Mouse (Mus musculus) T-helper 17 cell (primary cell): Measurements from ENCODE around the gene Tnc.

Experiments
- in situ Hi-C, 2 experiments: fragments of 300-600 bp; cut with MboI, MseI; formaldehyde crosslinking; loops; 1 replicate in 1 of 2; 2 replicates in 1 of 2; pipeline ENCODE4 v1.15.1; 2025; ENCODE audit warnings: high pct_unique_total_duplicates in 2 of 2

Tnc gene

DNA sequence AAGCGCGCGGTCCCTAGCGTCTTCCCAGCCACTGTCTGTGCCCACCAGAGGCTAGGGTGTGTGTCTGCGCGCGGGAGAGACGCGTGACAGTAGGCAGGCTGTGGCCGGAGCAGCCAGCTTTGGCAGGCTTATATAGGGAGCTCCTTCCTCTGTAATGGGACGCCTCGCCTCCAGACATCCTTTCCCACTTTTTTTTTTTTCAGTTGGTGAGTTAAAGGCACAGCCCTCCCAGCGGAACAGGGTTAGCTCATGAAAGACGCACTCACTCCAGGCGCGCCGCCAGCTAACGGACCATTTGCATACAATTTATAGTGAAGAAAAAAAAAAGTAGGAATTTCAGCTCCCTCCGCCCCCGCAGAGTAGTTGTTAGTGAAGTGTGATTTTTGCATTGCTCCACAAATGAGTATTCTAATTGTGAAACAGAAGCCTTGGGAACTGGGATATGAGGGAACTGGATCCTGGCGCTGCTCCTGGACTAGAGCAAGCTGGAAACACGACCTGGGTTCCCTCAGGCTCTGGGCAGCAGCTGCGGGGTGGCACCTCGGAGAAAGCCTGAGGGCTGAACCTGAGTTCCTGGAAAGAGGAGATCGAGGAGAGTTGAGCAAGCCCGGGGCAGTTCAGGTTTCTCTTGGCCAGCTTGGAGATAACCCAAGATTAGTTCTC, at the start of gene Tnc:
Gene Tnc, minus strand, starts transcription at position 185 of the 663 bp plus-strand sequence.
- in situ Hi-C loops, result no loop called here

DNA sequence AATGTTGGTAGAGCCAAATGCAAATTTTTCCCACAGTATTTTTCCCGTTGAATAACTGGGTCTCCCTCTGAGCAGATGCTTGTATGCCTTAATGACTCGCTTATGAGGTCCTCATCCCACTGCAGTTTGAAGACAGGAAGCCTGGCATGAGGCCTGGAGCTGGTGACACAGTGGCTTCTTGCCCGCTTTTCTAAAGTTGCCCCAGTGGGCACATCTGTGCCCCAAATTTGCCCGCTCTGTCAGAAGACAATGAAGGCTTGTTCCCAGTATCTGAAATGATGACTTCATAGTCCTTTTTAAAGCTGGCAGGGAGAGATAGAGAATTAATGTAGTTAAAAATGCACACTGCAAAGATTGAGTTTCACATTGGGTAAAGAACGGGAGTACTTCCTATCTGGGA, 47.4 kb upstream of the Tnc start:
- in situ Hi-C loops, result no loop called here

DNA sequence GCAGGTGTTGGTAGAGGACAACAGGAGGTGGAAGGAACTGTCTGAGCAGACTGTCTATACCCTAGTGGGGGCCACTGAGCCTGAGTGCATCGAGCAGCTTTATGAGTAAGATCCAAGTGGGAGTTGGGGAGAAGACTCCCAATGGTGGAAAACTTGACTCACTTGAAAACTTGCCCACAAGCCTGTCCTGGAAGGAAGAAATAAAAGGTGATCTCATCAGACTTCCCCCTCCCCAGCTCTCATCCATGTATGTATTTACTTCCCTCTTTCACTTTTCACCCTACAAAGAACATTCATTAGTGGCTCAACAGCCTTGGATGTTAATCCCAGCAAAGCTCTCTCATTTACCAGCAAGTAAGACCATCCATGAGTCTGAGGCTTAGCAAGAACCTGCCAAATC, 46.0 kb upstream of the Tnc start:
- in situ Hi-C loops, result no loop called here

DNA sequence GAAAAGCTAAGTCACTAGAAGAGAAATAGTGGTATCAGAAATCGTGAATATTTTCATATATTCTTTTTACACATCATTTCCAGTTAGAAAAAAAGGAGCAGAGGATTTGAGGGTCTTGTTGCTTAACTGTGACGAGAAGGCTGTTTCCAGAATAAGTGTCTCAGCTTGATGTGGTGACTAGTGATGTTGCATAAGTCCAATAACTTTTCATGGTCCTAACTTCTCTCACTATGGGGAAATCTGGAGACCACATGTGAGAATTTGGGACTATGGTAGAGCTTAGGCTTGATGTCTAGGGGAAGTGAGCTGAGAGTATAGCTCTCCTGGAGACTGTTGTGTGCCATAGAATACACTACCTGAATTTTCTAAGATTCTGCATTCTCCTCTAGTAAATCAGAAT, 42.6 kb upstream of the Tnc start:
- in situ Hi-C loops, result no loop called here

DNA sequence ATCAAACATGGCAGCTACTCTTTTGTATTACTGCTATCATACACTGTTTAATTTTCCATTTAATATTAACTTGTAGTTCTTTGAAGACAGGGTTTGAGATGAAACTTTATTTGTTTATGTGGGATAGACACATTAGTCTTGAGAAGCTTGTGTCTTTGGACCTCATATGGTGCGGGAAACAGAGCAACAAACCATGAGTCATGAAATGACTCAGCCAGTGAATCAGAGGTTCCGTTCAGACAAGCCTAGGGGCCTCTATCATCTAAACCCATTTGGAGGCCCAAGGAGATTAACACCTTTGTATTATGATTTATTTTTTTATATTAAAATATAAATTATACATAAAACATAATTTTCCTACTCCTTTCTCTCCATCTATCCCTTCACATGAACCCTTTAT, 40.9 kb upstream of the Tnc start:
- in situ Hi-C loops, result no loop called here

DNA sequence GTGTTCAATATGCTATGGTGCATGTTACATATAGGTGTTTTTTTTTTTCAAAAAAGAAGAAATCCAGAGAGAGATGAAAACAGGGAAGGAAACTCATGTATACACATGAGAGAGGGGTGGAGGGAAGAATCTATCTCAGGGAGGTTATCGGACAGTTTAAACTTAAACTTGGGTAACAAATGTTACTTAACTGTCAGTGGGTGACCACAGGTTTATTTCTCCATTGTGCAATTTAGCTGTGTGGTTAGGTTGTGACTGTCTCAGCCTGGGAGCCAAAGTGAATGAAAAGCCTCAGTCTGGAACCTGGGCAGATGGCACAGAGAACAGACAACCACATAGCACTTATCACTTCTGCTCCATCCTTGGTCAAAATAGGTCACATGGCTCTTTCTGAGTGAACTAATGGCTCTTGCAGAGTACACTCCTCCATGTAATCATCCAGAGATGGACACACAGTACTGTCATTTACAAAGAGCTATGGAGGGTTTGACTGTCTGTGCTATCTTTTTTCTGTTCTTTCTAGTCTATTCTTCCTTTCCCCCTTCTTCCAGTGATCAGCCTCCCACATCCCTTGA, 39.3 kb upstream of the Tnc start:
- in situ Hi-C loops, result no loop called here

DNA sequence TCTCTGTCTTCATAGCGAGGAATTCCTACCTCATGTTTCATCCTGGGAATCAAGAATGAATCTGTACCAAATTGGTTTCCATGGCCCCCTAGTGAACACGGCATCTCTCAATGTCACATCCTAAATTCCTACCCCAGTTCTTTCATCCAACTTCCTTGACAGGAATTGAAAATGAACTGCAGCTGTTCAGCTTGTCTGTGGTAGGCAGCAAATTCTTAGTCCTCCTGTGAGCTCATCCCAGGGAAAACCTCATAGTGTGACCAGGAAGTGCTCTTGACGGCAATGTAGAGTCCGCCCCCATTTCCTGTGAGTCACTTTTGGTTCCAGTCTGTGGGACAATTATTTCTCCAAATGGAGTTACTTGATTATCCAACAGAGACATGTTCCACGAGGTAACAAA, 37.0 kb upstream of the Tnc start:
- in situ Hi-C loops, result no loop called here

DNA sequence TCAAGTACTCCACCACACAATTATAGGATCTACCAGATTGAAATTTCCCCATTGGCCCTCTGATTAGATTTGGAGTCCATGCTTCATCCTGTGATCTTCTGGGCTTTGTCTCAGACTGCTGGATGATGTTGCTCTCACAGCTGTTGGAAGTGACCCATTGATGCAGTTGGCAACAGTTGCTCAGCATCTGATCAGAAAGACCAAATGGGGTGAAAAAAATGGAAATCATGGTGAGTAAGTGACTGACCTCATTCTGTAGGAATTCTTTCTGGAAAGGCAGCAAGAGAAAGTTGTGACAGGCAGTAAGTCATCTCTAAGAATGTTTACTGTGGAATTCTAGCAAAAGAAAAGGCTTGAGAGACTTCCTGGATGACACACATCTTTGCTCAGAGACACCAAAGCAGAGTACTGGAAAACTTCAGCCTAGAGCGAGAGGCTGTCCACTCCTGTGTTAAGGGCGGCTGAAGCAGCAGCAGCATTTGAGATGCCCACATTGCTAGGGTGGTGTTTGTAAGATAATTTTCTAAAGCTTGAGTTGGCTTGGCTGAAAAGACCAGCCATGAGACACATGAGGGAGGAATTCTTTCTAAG, 31.3 kb upstream of the Tnc start:
- in situ Hi-C loops, result no loop called here

DNA sequence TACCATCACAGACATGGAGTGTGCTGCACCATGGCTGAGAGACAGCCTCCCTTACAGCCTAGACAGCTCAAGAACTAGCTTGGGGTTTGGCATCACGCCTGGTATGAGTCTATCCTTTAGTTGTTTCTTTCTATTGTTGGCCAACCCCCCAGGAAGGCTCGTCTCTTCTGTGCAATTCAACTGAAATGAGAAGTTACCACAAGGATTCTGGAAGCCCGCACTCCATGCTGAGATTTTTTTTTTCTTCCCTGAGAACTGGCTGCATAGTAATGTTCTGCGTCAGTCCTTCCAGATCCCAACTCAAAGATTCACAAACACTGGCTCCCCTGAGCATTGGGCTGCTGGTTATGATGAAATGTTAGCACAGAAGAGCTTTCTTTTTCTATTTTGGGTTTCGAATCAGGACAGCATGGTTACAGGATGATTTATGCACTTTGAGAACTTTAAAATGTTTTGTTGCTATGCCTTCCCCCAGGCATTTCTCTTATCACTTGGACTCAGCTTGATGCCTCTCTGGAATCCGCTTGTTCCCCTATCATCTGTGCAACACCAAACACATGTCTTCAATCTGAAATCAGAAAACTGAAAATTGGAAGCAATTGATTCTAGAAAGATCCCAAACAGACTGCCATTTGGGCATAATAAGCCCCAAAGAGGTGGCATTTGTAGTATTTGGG, 29.7 kb upstream of the Tnc start:
- in situ Hi-C loops, result no loop called here

DNA sequence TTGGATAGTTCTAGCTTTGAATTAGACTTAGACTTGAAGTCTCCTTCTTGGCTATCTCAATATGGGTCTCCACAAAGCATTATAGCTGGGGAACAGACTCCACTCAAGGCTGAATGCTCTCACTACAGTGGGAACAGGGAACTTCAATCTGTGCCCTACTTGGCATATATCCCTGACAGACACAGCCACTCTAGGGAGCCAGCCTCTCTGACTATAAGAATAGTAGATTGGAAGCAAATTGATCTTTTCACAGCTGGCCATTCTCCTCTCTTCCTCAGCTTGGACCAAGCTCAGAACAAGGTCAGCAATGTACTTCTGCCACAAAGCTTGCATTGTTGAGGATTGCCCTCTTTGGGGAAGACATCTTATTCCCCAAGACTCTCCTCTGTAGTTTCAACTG, 27.9 kb upstream of the Tnc start:
- in situ Hi-C loops, result loop anchor here in 1 of 2 experiments (5.0 kb wide), 1 partner anchor 73 kb away; no protein-coding TSS in a partner anchor

DNA sequence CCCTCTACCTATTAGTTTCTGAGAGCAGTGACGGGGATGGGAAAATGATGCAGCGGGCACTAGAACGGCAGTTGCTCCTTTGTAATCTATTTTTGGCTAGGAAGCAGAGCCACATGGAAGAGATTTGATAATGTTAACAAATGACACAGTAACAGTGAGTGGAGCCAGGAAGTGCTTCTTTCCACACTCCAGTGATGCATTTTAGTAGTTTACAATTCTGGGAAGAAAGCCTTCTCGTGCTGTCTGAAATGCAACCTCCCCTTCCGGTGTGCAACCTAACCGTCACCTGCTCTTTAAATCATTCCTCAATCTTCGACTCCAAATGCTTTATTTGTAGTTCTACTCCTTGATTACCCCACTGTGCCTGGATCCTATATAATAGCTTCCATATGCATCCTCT, 20.6 kb upstream of the Tnc start:
- in situ Hi-C loops, result no loop called here

DNA sequence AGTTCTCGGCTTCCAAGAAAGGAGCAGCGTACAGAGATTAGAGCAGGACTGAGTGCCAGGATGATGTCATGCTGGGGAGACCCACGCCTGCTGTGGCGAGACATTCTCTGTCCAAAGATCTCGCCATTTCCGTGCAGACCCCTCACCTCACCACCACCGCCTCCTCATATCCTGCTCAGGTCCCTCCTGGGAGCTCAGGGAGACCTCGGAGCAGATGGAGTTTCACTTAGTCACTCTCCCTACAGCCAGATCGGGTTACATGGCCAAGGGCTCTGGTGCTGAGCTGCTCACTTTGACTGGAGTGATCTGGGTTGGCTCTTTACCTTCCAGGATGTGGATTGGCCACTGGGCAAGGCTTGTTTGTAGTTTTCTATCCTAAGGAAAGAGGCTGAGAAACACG, 18.5 kb upstream of the Tnc start:
- in situ Hi-C loops, result no loop called here

DNA sequence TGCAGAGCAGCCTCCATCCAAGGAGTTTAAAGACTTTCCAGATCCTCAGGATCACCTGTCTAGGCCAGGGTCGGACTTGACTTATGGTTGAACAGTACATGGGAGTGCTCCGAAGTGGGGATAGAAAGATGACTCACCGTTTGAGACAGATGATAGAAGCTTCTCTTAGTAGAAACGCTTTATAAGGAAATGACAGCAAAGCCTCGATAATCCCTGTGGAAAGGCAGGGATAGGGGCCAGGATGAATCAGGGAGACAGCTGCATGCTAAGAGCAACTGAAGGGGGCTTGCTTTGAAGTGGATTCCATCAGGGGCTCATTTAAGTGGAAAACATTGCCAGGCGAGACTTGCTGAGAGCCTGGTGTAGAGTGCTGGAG, 12.0 kb upstream of the Tnc start:
- in situ Hi-C loops, result no loop called here

DNA sequence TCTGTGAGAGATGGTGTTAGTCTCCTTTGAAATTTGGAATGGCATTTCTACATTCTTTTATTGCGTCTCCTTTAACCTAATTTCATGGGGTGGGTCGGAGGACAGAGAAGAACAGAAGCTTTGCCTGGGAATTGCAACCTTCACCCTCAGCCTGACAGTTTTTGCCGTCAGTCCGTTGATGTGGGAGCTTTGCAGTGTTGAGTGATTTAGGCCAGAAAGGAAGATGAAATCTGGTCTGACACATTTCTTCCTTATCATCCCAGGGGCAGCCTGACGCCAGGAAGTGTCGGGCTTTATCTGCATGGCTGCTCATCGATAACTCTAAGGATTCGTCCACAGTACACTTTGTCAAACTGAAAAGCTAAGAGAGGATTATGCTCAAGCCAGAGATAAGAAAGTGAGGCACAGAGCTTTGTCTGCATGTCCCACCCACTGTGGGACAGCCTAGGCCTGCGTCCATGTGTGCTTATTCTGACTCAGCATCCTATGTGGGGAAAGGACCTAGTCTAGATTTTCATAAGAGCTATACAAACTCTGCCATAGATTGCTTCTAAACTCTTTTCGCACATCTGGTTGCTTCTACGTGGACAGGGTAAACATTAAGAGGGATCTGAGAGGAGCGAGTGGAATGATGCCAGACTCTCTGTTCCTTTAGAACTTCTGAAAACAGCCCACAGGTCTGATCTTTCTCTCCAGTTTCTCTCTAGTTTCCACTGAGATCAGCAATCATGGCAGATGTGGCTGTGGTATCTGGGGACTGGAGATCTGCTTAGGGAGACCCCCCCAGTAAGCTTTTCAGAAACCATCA, 11.4 kb upstream of the Tnc start:
- in situ Hi-C loops, result no loop called here

DNA sequence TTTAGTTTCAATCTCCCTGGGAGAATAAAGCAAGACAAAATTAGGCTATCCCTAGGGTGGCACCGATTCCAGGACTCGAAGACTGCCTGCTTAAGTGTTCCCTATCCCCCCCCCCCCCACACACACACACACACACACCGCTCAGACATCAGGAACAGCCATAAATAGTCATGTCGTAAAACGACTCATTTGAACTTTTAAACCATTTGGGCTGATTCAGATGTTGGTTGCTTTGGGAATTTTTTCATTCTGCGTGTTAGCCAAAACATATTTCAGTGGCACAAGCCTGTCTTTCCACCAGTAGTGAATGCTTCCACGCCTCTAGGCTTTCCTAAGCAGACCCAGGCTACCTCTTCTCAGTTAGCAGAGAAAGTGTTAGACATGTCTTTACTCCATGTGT, 1.4 kb upstream of the Tnc start:
- in situ Hi-C loops, result no loop called here

DNA sequence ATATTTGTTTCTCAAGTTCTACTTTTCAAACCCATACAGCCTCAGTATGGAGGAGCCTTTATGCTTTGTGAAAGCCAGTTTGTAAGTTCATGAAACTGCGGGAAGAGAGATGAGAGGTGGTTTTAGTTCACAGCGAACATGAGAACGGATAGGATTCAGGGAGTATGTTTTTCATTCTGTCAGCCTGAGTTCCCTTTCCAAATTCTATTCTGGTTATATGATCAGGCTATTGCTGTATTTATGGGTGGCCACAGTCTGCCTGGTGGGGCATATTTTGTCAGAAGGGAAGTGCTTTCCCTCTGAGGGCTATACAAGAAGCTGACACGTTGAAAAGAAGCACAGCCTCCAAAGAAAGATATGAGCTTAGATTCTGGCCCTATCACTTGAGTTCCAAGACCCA, 2.9 kb downstream of the Tnc start:
- in situ Hi-C loops, result no loop called here

DNA sequence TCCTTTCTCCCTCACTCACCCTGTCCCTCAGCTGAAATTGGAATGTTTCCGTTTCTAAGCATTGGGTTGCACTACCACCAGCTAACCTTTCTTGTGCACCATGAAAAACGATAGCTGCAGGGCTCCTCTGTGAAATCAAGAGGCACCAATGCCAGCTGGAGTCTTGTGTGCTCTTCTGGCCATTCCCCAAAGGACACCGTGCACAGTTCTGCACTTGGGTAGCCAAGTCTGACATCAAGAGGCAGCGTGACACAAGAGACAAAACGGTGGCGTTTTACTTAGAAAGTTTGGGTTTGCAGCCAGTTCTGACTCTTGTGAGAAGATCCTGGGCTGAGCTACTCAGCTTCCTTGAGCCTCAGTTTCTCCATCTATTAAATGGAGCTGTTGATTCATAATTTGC, 3.4 kb downstream of the Tnc start:
- in situ Hi-C loops, result no loop called here

DNA sequence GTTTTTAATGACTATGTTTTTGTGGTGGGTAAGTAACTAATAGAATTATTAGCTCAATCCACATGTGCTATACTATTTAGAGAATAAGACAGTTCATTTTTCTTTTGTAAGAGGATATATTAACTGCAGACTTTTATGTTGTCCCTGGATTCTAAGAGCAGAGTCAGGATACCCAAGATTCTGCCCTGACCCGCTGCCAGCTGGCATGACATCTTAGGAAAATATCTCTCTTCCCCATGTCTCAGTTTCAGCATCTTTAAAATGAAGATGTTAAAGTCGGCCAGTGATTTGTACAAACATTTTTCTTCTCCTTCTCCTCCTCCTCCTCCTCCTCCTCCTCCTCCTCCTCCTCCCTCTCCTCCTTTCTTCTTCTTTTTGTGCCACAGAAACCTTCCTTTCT, 7.7 kb downstream of the Tnc start:
- in situ Hi-C loops, result no loop called here

DNA sequence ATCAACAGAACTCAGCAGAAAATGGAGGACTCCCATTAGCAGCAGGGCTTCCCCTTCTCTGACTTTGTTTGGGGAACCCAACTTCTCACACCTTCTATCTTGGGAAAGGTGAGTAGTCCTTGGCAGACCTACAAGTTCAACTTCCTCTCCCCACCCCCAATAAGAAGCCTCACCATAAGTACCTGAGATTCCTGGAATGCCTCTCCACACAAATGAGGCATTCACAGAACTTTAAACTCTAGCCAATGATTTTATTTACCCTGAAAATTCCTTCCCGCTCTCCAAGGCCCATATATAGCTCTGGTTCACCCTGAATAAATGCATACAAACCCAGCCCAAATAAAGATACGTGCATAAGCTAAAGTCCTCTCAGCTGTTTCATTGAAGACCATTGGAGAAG, 9.3 kb downstream of the Tnc start:
- in situ Hi-C loops, result no loop called here

DNA sequence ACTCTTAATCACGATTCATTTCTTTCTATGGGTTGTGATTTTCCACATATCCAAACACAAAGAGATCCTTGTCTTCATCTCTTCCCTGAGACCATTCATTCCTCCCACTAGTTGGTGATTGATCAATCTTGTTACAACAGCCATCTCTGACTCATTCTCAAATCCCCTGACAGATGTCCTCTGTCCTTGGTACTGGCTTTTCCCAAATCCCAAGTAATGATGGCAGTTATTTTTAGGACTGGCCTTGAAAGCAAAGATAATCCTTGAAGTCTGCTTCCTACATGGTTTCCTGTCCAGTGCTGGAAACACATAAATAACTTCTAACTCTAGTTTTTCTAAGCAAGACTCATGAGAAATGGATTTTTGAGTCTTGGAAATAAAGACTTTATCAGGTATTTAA, 12.1 kb downstream of the Tnc start:
- in situ Hi-C loops, result no loop called here

DNA sequence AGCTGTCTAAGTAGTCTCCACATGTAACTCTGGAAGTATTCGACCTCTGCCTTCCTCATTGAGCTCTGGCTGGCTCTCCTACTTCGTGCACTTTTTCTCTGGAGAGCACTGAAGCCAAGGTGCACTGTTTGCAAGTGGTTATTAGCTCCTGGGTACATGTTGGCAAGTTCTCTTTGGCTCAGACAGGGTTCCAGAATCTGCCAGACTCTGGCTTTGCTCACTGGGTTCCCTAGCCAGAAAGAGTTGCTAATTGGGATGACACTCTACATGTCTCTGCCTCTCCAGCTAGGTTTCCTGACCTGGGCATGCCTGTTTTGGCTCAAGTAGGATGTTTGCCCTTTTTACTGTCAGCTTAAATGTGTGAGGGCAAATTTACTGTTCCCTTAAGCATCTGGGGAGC, 13.6 kb downstream of the Tnc start:
- in situ Hi-C loops, result no loop called here

DNA sequence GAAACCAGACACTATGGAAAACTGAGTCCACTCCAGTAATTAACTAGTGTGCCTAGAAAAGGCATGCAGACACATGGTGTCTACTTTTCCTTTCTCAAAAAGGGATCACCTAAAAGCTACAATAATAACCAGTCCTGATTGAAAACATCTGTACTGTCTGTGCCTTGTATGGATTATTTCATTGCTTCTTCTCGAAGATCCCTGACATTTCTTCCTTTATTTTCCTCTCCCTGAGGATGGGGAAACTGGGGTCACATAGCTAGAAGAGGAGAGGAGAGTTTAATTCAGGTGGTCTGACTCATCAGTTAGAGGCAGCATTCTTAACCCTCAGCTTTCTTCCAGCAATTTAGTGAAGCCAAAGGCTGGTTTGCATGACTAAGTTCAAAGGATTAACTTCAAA, 17.3 kb downstream of the Tnc start:
- in situ Hi-C loops, result no loop called here
